Mouse (Mus musculus): ENCODE data around the gene Car3. TPM values are rescaled to one million over a fixed set of nuclear protein-coding genes. Genes with fewer than 3 reads are reported as not detected.

The Car3 gene
- polyA plus RNA-seq, 1 experiment = 5.3 TPM

DNA sequence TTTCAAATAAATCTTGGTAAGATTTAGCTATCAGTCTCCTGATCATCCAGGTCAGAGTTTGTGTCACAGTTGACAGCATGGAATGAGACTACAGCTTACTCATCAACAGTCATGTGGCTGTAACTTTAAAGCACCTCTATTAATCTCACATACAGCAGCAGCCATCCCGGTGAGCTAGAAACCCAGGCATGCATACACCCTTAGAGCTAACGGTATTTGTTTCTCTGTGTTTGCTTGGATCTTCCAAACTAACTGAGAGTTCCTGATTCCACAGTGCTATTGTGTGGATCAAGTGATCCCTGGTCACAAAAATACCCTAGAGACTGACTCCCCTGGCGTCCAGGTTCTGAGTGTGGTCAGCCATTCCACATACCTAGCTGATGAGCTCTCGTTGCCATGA, 1.5 kb upstream of the Car3 start:
- H3K4me3 ChIP-seq (ENCODE audit: low read depth, low read length) = no peak overlapping the region
- 36% methylated on average over 4 of the region's 4 CpGs for WGBS

DNA sequence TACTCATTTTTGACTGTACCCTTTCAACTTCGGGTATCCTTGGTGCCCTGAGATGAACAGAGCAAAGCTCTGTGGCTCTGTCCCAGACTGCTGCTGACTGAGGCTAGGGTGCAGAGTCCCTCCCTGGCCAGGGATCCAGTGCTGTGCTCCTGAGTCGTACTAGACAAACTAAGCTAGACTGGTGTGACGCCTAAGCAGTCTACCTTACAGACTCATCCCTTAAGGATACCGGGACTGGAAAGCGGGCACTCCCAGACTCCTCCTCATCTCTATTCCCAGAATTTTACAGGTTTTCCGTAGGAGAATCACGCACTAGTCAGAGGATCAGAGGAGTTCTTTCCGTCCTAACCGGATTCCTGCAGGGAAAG, 674 bp upstream of the Car3 start:
- 3% methylated on average over 9 of the region's 9 CpGs for WGBS
- TF ChIP-seq CTCF (IDR thresholded peaks at IDR 0.05; ENCODE audit: extremely low read depth, insufficient read length, insufficient replicate concordance, low read depth, low read length) (no peak), POLR2A (IDR thresholded peaks at IDR 0.05; ENCODE audit: low read depth, low read length) (no peak)
- Histone ChIP-seq H3K36me3 (ENCODE audit: control insufficient read depth, insufficient read depth, low read length) (no peaks in the 10 kb centered on the region), H3K4me3 (ENCODE audit: low read depth, low read length) (no peak overlapping the region), H3K27ac (ENCODE audit: insufficient read depth, low read depth, low read length) (no peak overlapping the region), H3K4me1 (ENCODE audit: control insufficient read depth, insufficient read depth, insufficient read length, low read length) (no peaks in the 10 kb centered on the region), H3K27me3 (ENCODE audit: control insufficient read depth, insufficient read depth, low read length) (peaks cover 13% of the 10 kb centered on the region; the same call in 1 of the 2 replicates)

More for the DNA sequence above, 1.5 kb upstream of the Car3 start:
- no peak for TF ChIP-seq CTCF (IDR thresholded peaks at IDR 0.05; ENCODE audit: extremely low read depth, insufficient read length, insufficient replicate concordance, low read depth, low read length)
- TF ChIP-seq POLR2A (IDR thresholded peaks at IDR 0.05; ENCODE audit: low read depth, low read length) = no peak
- no peaks in the 10 kb centered on the region for H3K36me3 ChIP-seq (ENCODE audit: control insufficient read depth, insufficient read depth, low read length)
- H3K4me1 ChIP-seq (ENCODE audit: control insufficient read depth, insufficient read depth, insufficient read length, low read length) = no peaks in the 10 kb centered on the region
- H3K27me3 ChIP-seq (ENCODE audit: control insufficient read depth, insufficient read depth, low read length) = peaks cover 13% of the 10 kb centered on the region; the same call in 1 of the 2 replicates
- no peak overlapping the region for H3K27ac ChIP-seq (ENCODE audit: insufficient read depth, low read depth, low read length)

DNA sequence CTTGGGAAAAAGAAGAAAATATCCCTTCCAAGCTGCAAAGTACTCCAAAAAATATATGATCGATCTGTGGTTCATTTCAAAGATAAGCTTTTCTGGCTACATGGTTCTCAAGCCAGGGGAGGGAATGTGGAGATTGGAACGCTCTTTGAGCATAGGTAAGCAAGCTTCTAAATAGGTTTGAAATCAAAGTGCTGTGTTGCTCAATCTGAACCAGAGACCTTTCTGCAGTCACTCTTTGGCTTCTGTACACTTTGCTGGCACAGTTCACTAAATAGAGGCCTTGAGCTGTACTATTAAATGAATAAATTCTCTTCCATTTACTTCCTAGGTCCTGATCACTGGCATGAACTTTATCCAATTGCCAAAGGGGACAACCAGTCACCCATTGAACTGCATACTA, 610 bp downstream of the Car3 start:
- no peak overlapping the region for H3K27ac ChIP-seq (ENCODE audit: insufficient read depth, low read depth, low read length)
- no peaks in the 10 kb centered on the region for H3K4me1 ChIP-seq (ENCODE audit: control insufficient read depth, insufficient read depth, insufficient read length, low read length)
- 85% methylated on average over 2 of the region's 2 CpGs for WGBS
- no peaks in the 10 kb centered on the region for H3K36me3 ChIP-seq (ENCODE audit: control insufficient read depth, insufficient read depth, low read length)
- TF ChIP-seq CTCF (IDR thresholded peaks at IDR 0.05; ENCODE audit: extremely low read depth, insufficient read length, insufficient replicate concordance, low read depth, low read length) = no peak
- no peak for TF ChIP-seq POLR2A (IDR thresholded peaks at IDR 0.05; ENCODE audit: low read depth, low read length)
- H3K4me3 ChIP-seq (ENCODE audit: low read depth, low read length) = no peak overlapping the region
- peaks cover 13% of the 10 kb centered on the region; the same call in 1 of the 2 replicates for H3K27me3 ChIP-seq (ENCODE audit: control insufficient read depth, insufficient read depth, low read length)

DNA sequence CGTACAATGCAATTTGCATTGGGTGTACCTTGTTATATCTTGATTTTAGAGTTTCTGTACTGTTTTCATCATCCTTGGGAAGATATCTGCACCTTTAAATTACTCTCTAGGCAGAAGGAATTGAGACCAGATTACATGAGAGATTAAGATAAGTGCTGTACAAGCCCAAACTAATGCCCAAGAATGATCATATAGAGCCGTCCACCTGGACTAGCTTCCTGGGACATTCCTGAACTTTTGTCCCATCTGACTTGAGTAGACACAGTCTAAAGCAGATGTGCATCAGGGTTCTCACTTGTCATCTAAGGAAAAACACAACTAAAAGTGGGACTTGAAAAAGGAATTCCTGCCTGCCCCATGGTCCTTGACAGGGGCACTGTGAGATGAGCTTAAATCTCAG, 2.6 kb downstream of the Car3 start:
- no peak overlapping the region for H3K27ac ChIP-seq (ENCODE audit: insufficient read depth, low read depth, low read length)
- H3K4me3 ChIP-seq (ENCODE audit: low read depth, low read length) = no peak overlapping the region
- H3K4me1 ChIP-seq (ENCODE audit: control insufficient read depth, insufficient read depth, insufficient read length, low read length) = peaks cover 7% of the 10 kb centered on the region; the same call in 1 of the 2 replicates
- peaks cover 13% of the 10 kb centered on the region; the same call in 1 of the 2 replicates for H3K27me3 ChIP-seq (ENCODE audit: control insufficient read depth, insufficient read depth, low read length)
- H3K36me3 ChIP-seq (ENCODE audit: control insufficient read depth, insufficient read depth, low read length) = no peaks in the 10 kb centered on the region
- WGBS = 73% methylated on average over 2 of the region's 2 CpGs
- TF ChIP-seq POLR2A (IDR thresholded peaks at IDR 0.05; ENCODE audit: low read depth, low read length) (no peak), CTCF (IDR thresholded peaks at IDR 0.05; ENCODE audit: extremely low read depth, insufficient read length, insufficient replicate concordance, low read depth, low read length) (no peak)

DNA sequence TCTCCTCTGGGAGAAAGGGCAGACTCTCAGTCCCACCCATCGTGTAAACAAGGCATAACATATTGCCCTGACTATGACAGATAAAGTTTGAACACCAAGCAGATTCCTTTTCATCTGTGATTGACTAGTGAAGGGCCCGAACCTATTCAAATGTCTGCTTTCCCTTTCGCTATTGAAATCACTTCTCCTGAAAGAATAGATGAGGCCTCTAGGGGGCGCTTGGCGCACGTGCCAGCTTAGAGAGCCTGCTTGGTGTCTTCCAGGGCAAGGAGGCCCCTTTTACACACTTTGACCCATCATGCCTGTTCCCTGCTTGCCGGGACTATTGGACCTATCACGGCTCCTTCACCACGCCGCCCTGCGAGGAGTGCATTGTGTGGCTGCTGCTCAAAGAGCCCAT, 6.5 kb downstream of the Car3 start:
- WGBS = 9% methylated on average over 11 of the region's 11 CpGs

DNA sequence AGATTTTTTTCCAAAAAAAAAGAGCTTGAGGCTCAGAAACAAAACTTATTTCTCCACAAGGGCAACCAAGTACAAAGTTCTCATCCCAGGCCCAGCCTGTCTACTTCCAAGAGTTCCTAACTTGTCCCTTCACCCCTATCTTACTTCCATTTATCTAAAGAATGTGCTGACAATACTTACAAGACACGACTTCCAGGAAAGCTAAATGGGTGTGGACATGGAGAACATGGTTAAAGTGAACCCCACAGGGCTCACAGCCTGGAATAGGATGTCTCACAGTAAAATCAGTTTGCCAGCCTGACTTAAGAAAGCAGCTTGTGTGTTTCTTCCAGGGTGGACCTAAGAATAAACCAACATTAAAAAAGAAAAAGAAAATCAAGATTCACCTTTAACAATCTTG, 7.2 kb downstream of the Car3 start:
- WGBS = 27% methylated on average over 1 of the region's 1 CpGs
- H3K4me1 ChIP-seq (ENCODE audit: control insufficient read depth, insufficient read depth, insufficient read length, low read length) = peaks cover 7% of the 10 kb centered on the region; the same call in 1 of the 2 replicates
- H3K27me3 ChIP-seq (ENCODE audit: control insufficient read depth, insufficient read depth, low read length) = no peaks in the 10 kb centered on the region
- H3K27ac ChIP-seq (ENCODE audit: insufficient read depth, low read depth, low read length) = no peak overlapping the region
- H3K36me3 ChIP-seq (ENCODE audit: control insufficient read depth, insufficient read depth, low read length) = no peaks in the 10 kb centered on the region
- no peak overlapping the region for H3K4me3 ChIP-seq (ENCODE audit: low read depth, low read length)
- TF ChIP-seq CTCF (IDR thresholded peaks at IDR 0.05; ENCODE audit: extremely low read depth, insufficient read length, insufficient replicate concordance, low read depth, low read length) (no peak), POLR2A (IDR thresholded peaks at IDR 0.05; ENCODE audit: low read depth, low read length) (no peak)

More for the DNA sequence above, 6.5 kb downstream of the Car3 start:
- H3K27me3 ChIP-seq (ENCODE audit: control insufficient read depth, insufficient read depth, low read length) = no peaks in the 10 kb centered on the region
- peaks cover 7% of the 10 kb centered on the region; the same call in 1 of the 2 replicates for H3K4me1 ChIP-seq (ENCODE audit: control insufficient read depth, insufficient read depth, insufficient read length, low read length)
- H3K4me3 ChIP-seq (ENCODE audit: low read depth, low read length) = 0 out of 2 replicates have a peak overlapping the region, but pooled peaks have one; percentile 14
- TF ChIP-seq CTCF (IDR thresholded peaks at IDR 0.05; ENCODE audit: extremely low read depth, insufficient read length, insufficient replicate concordance, low read depth, low read length) = peak; percentile 86; the same call in 1 of the 2 replicates
- no peak for TF ChIP-seq POLR2A (IDR thresholded peaks at IDR 0.05; ENCODE audit: low read depth, low read length)
- H3K36me3 ChIP-seq (ENCODE audit: control insufficient read depth, insufficient read depth, low read length) = no peaks in the 10 kb centered on the region
- H3K27ac ChIP-seq (ENCODE audit: insufficient read depth, low read depth, low read length) = no peak overlapping the region

- peaks cover 7% of the 10 kb centered on the region; the same call in 1 of the 2 replicates for H3K4me1 ChIP-seq (ENCODE audit: control insufficient read depth, insufficient read depth, insufficient read length, low read length)
- no peaks in the 10 kb centered on the region for H3K27me3 ChIP-seq (ENCODE audit: control insufficient read depth, insufficient read depth, low read length)
- TF ChIP-seq POLR2A (IDR thresholded peaks at IDR 0.05; ENCODE audit: low read depth, low read length) (no peak), CTCF (IDR thresholded peaks at IDR 0.05; ENCODE audit: extremely low read depth, insufficient read length, insufficient replicate concordance, low read depth, low read length) (no peak)
- no peak overlapping the region for H3K4me3 ChIP-seq (ENCODE audit: low read depth, low read length)
- H3K27ac ChIP-seq (ENCODE audit: insufficient read depth, low read depth, low read length) = no peak overlapping the region
- H3K36me3 ChIP-seq (ENCODE audit: control insufficient read depth, insufficient read depth, low read length) = no peaks in the 10 kb centered on the region
- 56% methylated on average over 7 of the region's 7 CpGs for WGBS
These were observed 8.1 kb downstream of the Car3 start for GRCm38 (mm10) chr3:14871386-14871785.

Measured in small intestine, adult 2 months (tissue).